Mouse (Mus musculus): ENCODE results near the gene Bco2.
A peak's percentile ranks its signal among the peaks of the same experiment; 100 is the strongest.

Gene Bco2

DNA sequence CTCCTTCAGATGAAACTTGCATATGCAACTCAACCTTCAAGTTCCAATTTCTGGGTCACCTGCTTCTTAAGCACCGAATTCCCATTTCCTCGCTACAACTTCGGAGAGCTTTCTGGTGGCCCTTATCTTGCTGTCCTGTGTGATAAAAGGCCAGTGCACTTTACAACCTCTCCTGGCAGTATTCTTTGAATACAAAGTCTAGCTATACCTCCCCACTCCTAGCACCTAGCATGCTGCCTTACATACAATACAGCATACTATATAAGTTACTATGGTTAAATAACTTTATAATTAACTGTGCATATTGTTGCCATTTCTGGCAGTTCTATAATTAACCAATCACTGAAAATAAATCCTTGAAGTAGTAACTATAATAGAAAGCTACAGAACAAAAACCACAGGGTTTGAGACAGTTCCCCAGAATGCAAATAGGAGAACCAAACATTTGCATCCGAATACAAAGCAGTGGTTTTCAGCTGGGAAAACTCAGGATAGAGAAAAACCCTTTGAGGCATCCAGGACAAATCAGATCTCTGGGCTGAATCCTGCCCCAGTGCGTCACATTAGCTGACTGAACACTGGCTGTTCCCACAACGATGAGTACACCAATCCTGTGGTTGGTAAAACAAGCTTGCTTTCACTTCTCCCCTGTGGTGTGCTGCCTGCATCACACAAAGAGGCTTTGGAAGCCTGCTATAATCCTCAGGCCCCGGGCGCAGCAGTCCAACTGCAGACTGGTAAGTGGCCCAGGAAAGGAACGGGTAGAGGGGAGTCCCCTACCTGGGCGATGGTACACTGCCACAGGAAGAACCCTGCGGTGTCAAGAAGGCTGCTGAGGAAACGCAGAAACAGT is 514 bp downstream of the Bco2 start, which contains the start of gene Il18:
TSS of gene Il18 (plus strand) at position 587 of the 853 bp plus-strand sequence.
- DNase-seq, result peak; percentile 43

DNA sequence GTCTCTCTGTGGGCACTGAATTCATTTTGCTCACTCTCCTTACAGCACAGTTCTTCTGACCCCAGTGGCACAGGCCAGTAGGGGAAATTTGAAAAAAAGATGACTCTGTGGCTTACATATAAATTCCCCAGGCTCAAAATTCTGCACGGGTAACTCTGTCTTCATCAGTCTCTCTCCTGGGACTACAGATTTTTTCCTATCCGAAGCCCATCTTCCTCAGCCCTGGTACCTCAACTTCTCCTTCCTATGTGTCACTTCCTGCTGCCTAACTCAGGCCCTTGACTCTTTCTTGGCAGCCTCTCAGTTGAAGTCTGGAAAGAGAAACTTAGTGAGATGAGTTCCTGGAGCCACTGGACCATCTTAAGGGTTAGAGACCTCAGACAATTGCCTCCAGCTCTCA is 1.4 kb downstream of the Bco2 start:
- DNase-seq, result no peak

DNA sequence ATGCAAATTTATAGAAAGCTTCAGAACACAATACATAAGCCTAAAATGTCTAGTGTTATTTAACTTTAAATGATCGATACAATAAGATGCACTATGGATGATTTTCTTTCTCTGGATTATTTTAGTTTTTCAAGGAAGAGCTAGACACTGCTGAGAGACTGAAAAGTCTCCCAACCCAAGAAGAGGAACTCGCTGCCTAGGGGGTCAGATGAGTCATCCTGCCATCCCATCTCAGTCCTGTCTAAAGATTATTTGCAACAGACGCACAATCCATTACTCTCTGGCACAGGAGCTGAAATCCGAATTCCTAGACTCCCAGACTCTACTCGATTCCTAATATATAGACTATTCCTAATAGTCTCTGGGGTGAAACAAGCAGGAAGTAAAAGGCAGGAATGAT is 2.8 kb downstream of the Bco2 start:
- DNase-seq, result no peak

DNA sequence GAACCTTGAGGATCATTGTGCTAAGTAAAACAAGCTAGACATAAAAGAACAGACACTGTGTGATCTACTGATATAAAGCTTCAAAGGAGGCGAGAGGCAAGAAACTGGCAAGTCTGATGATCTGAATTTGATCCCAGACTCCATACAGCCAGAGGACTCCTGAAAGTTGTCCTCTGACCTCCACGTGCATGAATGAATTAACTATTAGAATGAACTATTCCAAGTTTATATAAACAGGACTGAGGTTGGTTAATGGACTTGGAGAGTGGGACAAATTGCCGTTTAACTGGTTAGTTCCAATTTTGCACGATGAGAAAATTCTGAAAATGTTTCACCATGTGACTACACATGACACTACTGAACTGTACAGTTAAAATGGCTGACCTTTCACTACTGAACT is 6.0 kb downstream of the Bco2 start:
- DNase-seq, result no peak

DNA sequence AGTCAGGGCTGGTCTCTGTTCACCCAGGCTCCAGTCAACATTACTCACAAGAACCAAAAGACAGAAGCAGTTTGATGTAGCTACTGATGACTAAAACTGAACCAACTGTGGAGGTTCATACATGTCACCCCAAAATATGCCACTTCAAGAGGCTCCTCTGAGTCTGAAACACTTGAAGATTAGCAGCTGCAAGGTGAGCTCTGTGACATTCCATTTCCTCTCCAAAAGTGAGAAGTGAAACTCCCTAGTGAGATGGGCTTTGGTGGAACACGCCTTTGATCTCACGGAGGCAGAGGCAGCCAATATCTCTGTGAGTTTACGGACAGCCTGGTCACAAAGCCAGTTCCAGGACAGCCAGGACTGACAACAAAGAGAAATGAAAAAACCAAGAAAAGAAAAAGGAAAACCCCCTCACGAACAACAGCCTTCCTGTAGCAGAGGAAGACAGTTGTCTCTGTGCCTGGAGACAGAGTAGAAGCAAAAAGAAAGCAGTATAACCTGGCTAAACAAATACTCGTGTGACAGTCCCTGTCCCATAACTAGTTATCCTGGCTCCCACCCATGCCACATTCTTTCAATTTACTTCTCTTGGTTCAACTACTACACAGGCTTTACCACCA is 7.0 kb downstream of the Bco2 start:
- peak; percentile 61 for DNase-seq

DNA sequence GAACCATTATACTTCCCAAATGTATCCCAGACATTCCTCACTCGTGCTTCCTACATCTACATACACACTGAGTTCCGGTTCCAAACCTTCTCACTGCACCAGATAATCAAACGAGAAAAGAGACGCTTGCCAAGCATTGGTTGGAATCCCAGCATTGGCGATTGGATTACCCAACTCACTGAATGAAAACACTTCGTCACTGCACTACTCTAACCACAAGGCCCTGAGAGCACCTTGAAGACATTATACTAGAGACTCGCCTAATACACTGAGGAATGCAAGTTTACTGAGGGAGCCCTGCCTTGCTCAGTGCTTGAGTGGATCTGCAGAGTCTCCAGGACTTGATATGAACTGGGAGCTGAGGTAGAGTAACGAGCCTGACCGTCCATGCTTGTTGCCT is 12.6 kb downstream of the Bco2 start:
- DNase-seq, result no peak

DNA sequence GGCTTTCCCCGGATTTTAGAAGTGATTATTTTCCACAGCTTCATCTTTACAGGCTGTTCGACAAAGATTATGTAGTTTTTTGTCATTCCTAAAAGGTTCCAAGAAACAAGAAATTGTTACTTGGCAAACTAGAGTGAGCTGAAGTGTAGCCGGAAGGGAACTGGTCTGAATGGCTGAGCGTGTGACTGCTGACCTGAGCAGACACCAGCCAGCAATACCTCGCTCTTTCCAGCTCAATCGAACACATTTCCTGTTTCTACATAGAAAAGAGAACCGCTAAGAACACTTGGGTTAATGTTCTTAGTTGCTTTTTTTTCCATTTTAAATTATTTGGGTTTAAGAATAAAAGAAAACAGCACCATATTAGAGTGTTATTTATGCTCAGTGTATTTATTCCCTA is 14.8 kb downstream of the Bco2 start:
- no peak for DNase-seq

DNA sequence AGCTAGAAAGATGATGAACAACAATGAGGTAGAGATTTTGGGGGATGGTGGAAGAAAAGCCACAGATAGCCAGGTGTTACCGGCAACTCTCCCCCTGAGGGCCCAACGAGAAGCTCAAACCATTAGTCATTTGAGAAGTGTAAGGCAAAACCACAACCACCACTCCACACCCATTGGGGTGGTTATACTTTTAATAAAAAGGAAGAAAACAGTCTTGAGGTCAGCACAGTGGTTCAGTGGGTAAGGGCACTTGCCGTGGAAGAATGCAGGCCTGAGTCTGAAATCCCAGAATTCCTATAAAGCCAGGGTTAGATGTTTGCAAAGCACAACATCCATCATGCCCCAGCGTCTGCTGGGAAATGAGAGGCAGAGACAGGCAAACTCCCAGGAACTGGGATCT is 17.7 kb downstream of the Bco2 start:
- no peak for DNase-seq

DNA sequence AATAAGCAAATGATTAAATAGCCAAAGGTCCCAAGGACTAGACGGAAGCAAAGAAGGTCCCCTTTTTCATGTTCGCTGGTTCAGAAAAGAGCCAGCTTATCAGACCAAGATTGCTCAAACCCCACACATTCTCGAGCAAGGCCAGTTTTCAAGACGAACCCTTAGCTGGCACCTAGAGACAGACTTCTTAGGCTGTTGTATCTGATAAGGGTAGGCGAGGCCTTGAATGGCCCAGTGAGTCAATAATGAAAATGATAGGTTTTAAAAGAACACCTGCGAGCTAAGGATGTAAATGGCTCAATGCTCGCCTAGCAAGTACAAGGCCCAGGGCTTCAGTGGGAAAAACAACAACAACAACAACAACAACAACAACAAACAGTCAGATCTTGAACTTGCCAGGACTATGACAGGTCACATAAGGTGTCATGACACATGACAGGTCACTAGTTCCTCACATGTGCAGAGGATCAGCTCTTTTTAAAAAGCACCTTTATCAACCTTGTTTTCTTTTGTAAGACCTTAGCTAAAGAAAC is 18.3 kb downstream of the Bco2 start:
- DNase-seq, result no peak

DNA sequence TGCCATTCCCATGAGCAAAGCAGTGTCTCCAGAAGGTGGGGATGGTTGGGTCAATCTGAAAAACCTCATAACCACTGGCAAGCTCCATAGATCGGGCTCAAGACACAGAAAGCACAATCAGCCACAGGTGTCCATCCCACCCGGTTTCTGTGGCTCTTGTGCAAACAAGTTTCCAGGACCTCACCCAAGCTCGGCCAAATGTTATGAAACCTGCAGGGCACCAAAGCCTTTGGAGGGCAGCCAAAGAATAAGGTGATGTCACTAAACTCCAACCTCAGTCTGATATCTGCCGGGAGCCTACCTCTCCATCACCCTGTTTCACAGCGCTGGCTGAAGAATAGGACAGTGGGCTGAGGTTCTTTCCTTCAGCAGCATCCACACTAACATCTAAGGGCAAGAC is 19.1 kb downstream of the Bco2 start:
- DNase-seq, result no peak

DNA sequence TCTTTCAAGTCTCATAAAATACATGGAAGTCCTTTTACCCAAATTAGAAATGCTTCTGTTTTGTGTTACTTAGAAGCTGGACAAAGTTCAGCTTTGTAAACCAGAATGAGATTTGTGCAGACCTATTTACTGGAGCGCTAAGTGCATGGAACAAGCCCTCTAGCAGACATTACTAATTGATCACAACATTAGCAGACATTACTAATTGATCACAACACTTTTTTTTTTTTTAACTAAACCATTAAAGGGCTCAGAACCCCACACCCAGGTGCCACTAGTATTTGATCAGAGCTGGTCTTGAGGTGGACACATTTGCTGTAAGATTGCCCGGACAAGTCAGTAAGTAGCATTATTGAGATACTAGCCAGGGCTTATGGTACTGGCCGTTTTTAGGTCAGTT is 21.2 kb downstream of the Bco2 start:
- DNase-seq, result no peak

DNA sequence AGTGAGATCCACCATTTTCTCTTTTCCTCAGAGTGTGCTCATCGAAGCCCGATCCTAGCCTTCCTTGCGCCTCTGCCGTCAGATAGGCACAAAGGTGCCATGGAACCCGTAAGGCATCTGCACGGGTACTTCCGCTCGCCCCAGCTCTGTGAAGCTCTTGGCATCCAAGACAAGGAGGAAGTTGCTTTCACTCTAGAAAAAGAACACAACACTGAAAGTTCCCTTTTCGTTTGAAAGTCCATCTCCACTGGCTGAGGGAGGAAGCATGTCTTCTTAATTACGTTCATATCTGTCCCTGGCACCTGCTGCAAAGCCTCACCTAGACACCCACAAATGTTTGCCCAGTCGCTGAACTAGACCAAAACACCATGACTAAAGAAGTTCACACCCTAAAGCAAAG is 21.7 kb downstream of the Bco2 start:
- DNase-seq, result peak; percentile 66

DNA sequence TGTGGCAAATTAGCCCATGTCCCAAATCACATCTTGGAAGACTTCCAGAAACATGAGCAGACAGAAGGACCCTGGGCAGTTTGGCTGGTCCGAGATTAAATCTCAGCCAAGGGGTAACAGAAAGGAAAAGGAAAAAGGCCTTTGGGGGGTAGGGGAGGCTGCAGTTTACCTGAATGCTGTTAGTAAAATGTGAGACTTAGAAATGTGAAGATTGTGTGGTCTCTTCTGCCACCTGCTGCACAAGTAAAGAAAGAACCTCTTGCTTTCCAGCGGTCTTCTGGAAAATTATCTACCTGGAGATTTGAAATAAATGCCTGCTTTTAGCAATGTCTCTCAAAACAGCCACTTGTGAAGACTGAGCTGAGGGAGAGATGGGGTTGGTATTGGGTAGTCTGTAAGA is 24.1 kb downstream of the Bco2 start:
- DNase-seq, result peak; percentile 50

DNA sequence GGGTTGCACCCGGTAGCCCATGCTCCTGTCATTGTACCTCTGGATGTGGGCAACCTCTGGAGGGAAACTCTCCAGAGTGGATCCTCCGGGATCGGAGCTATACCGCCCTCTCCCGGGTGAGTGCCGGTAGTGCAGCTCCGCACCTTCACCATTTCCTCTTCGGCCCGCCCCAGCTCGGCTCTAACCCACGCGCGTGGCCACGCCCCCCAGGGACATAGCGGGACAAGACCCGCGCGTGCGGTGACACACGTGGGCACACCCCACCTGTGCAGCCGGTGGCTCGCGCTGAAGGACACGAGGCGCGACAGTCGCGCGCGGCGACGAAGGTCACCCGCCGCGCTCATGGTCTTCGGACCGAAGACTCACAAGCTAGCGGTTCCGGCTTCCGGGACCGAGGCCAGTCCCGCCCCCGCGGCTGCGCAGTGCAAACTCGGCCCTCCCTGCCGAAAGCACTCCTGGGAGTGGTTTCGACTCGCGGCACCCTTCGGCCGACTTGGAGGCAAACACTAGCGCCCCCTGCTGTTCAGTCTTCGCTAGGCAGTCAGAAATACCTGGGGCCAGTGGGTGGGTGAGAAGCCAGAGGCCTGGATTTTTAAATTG is 26.6 kb downstream of the Bco2 start, which contains the start of gene Pts:
TSS of gene Pts (minus strand) at position 432 of the 600 bp plus-strand sequence.
- DNase-seq, result peak; percentile 97

DNA sequence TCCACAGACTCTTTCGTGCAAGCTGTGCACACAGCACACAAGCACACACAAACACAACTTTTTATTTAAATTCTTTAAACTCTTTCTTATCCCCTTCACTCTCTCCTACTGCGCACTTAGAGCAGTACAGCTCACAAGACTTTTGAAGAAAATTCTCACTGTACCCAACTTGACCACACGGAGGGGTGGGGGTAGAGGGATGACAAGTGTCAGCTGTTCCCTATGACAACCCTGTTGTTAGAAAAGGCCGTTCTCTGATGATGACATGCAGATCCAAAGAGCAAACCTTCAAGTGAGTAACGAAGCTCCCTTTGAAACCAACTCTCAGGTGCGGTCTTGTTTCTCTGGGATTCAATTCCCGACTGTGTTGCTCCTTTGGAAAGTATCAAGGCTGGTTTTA is 27.1 kb downstream of the Bco2 start:
- no peak for DNase-seq

DNA sequence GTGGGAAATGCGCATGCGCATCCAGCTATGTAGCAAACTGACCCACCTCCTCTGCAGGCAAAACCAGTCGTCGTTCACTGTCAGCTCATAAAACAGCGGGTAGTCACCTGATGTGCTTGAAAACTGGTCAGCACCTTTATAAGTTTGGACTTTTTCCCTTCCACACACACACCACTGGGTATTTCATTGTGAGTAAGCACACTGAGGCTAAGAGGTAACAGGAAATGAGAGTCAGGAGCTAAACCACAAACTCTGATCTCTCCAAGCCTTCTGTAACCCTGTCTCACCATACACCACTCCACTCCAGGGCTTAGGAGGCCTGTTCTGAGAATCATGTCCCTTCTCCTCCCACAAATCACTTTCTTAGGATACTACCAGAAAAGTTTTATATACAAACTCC is 29.4 kb downstream of the Bco2 start:
- no peak for DNase-seq

DNA sequence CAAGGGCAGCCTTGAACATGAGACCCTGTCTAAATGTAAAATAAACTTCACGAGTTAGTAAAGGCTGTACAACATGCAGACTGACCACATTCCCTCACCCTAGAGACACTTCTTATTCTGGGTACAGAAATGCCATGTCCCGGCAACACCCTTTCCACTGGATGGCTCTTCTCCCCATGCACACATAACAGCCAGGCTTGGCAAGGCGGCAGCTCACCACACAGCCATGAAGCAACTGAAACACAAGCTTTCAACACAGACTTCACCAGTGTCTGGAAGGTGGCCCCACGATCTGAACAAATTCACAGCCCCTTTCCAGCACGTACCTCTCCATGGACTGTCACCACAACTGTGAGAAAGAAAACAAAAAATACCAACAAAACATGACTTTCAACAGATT is 30.0 kb downstream of the Bco2 start:
- DNase-seq, result no peak

DNA sequence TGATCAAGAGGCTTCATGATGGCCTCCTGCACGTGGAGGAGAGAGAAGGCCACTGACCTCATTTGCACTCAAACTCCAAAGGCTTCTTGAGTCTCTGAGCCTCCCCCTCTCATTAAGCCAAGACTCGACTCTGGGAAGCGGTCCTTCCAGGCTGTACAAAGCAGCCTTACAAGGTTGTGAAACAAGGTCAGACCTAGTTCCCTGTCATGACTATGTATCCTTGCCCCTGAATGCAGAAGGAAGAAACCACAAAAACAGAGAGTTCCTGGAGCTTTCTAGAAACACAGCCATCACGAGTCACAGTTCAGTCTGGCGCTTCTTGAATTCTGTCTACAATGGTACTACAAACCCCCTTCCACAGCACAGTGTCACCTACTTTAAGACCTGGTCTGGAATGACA is 32.4 kb downstream of the Bco2 start:
- DNase-seq, result no peak

DNA sequence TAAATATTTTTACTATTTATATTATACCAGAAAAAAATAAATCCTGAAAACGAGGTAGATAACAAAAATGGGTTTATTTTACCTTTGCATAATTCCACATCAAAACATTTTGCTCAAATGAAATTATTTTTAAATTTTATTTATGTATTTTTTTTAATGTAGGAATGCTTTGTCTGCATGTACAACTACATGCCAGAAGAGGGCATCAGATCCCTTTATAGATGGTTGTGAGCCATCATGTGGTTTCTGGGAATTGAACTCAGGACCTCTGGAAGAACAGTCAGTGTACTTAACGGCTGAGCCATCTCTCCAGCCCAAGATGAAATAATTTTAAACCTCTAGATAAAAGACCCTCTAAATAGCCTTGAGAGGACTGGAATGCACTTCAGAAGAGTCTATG is 33.4 kb downstream of the Bco2 start:
- DNase-seq, result no peak

DNA sequence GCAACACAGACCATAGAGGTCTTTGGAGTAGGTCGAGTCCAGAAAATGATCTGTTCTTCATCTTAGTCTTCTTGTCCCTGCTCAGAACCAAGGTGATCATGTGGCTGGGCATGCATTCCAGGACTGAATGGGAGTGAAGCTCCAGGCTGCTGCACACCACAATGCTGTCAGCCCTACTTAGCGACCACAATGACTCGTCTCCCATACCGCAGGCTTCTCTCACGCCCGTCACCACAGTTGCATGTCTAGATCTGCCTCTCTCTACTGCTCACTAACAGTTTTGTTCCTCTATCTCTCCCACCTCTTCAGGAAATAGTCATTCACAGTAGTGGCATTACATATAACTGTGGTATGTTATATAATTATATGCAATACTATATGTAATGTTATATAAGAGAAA is 34.2 kb downstream of the Bco2 start:
- no peak for DNase-seq

DNA sequence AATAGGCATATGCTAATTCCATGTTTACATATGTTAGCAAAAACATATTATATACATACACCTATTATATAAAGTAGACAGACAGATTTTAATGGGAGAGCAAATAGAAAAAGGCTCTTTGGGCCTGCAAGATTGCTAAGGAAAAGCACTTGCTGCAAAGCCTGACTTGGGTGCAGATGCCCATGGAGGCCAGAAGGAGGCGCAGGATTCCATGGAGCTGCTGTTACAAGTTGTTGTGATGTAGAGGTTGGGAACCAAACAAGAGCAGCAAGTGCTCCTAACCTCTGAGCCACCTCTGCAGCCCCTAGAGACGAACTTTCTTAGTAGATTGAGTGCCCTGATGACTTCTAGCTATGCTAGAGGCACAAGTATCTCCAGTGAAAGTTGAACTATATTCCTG is 36.2 kb downstream of the Bco2 start:
- DNase-seq, result peak; percentile 39

DNA sequence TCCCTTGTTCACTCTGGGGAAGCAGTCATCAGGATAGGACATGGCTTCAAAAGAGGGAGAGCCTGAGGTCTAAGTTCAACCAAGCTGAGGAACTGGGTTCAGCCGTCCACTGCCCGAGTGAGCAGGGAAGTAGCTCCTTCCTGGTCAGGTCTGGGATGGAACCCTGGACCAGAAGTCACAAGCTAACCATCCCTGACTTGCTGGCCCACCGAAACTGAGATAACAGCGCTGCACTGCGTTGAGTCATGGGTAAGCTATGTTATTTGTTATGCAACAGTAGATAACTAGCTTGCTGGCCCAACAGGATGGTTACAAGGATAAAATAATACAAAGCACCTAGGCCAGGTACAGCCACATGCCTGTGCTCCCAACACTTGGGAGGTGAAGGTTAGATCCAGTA is 39.5 kb downstream of the Bco2 start:
- DNase-seq, result no peak

DNA sequence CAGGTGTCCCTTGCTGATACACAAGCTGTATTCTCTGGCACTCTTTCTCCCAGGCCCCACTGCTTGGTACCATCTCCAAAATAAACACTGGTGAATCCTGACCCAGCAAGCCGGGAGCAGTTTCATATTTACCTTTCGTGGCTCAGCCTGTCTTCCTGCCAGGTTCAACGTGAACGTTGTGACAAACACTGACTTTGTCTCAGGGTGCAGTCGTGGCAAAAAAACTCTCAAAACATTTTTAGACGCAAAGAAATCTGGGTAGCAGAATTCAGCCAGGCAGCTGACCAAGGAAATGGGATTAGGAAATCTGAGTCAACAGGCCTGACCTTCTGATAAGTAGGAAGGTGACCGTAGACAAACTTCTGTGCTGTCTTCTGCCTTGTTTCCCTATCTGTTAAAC is 47.4 kb downstream of the Bco2 start:
- DNase-seq, result no peak

DNA sequence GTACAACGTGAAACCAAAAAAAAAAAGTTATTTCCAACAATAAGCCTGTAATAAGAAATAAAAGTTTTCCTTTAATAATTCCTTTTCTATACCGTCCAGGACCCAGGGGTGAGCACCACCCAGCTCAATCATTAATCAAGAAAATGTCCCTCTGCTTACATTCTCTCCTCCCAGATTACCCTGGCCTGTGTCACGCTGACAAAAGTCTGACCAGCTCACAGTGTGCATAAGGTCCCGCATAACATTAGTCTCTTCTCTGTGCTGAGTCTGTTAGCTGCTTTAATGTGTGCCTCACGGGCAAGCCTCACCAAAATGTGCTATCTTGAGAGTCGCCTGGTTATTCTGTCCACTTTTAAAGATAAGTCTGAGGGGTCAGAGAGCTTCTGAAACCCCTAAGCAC is 49.6 kb downstream of the Bco2 start:
- no peak for DNase-seq

Data from thymus, postnatal 25 days (tissue).